Mouse (Mus musculus): Measurements from ENCODE around the gene Ehbp1. TPM values are rescaled to one million over a fixed set of nuclear protein-coding genes. Genes with fewer than 3 reads are reported as not detected.

Ehbp1 gene
- total RNA-seq, 2 experiments from 2014 or later: 1.8 to 2.6 TPM

DNA sequence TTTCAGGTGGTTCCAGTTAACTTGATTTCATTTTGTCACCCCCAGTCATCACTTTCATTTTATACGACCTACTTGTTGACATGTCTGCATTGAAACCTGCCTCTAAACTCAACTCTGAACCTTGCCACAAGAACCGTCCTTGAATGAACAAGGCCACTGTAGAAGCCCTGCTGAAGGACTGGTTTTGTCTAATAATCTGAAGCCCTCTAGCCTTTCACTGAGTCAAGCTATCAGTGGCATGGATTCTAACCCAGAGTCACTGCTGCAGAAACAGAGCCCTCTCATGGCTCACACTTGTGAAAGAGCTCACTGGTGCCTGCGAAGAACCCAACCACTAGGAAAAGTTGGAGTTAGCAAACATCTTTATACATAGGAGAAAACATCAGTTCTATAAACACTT is 142.2 kb downstream of the Ehbp1 start:
- no peak for ATAC-seq (ENCODE audit: poor library complexity, severe bottlenecking)

DNA sequence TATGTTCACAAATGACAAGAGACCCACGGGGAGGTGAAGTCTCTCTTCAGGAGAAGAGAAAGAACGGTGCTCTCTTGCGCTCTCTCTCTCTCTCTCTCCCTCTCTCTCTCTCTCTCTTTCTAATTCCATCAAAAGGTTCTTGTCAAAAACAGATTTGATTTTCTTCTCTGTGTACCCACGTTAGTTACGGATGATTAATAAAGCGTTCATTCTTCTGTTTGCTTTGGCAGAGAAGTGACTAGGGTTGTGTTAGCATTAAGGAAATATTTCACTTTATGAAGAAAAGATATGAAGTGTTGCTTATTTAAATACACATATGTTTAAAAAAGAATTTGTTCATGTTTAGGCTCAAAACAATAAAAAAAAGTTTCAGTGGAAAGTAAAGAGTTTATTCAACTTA is 143.7 kb downstream of the Ehbp1 start:
- no peak for ATAC-seq (ENCODE audit: poor library complexity, severe bottlenecking)

DNA sequence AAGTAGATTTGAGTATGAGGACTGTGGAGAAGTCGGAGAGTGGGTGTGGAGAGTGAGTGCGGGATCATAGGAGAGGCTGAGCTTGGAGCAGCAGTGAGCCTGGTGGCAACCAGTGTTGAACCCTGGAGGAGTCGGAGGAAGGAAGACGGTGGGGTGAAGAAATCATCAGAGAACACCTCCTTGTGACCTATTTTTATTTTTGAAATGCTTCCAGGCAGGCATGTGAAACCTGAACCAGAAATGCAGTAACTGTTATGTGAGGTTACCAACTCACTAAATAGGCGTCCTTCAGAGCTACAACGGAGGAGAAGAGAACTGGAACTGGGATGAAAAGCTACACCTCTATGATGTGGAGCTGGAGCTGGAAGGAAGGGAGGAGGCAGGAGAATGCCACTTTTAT is 144.2 kb downstream of the Ehbp1 start:
- no peak for ATAC-seq (ENCODE audit: poor library complexity, severe bottlenecking)

DNA sequence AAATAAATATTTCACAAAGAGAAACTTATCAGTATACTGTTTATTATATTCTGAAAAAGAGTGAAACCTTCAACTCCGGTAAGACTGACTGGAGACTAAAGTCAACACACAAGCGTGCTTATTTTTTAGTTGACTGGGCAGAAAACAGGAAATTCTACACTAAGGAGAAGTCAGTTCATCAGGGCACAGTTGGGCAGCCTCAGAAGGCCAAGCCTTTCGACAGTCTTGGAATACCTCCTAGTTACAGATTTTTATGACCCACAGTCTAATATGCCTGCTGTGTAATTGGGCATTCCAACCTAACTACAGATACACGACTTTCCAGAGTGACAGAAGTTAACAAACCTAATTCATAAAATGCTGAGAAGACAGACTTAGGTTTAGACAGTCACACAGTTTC is 145.3 kb downstream of the Ehbp1 start:
- ATAC-seq (ENCODE audit: poor library complexity, severe bottlenecking): no peak

DNA sequence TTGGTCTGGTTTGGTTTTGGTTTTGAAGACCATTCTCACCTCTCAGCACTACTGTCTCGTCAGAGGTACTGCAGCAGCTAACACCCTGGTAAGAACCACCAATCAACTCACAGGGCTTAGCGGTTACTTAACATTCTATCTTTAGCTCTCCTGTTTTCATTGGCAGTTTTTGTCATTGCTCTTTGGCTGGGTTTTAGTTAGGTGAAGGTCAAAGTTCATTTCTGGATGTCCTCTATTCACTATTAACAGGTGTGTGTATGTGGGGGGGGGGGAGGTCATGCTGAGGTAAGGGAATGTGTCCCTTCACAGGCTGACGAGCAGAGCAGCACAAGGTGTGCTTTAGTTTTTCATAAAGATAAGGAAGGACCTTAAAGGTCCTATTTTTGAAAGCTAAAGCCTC is 147.5 kb downstream of the Ehbp1 start:
- no peak for ATAC-seq (ENCODE audit: poor library complexity, severe bottlenecking)

DNA sequence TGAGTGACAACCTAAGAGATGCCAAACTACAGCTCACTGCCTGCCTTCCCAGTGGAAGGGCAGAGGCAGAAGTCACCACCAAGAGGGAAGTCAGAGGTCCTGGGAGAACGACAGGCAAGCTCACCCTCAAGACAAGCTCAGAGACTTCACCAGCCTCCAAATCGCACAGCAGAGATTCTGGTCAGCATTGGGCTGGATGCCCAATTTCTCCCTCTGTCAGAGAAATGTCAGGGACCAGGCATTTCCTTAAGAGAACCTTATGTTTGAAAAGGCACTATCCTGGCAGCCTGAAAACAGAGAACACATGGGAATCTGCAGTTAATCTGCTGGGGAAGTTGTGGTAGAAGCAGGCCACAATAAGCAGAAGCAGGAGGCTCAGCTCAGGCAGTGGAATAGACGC is 151.5 kb downstream of the Ehbp1 start:
- ATAC-seq (ENCODE audit: poor library complexity, severe bottlenecking): no peak

DNA sequence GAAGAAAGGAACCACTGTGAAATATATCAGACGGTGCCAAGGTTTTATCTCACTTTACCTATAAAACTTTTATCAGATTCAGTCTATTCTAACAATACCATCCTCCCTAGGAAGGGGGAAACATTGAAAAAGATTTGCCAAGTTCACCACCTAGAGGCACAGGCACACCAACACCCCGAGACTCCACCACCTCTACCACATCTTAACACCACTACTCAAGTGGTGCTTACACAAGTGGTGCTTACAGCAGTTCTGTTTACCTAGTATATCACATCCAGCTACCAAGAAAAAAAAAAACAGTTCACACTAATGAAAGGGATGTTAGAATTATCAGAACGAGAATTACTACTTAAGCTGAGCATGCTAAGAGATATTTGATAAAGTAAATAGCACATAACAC is 152.1 kb downstream of the Ehbp1 start:
- no peak for ATAC-seq (ENCODE audit: poor library complexity, severe bottlenecking)

DNA sequence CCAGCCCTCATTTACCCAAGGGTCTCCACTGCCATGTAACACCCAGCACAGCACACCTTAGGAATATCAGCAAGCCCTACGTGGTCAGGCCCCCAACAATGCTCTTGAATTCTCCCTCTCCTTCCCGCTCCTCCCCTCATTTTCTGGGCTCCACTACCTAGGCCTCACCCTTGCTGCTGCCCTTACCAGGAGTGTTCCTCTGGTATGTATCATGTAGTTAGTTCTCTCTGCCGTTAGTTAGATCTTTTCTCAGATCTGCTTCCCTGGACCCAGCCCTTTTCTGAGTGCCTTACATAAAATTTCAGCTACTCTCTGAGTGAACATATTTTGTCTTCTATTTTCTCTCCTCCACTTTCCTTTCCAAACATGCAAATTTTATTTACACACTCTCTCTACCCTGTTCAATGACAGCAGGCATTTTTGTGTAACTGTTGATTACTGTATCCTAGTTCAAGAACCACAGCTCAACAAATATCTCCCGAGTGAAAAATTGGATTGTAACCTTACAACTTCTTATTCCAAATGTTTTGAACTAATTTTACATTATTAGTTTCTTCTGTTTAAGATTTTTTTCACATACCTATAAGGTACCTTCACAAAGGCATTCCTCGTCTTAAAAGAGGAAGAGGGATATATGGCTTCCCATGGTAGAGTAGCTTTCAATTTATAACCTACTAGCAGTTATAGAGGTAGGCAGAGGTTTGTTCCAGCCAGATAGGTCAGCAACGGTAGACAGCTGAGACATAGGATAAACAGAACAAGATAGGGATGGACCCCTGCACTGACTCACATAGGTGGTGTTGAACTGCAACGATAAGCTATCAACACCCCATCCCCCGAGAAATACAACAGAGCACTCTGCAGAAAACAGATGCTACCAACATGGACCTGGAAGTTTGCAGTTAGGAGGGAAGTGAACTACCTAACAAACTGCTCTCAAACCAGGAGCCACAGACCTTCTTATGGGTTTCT is 160.3 kb downstream of the Ehbp1 start:
- ATAC-seq (ENCODE audit: poor library complexity, severe bottlenecking): no peak

DNA sequence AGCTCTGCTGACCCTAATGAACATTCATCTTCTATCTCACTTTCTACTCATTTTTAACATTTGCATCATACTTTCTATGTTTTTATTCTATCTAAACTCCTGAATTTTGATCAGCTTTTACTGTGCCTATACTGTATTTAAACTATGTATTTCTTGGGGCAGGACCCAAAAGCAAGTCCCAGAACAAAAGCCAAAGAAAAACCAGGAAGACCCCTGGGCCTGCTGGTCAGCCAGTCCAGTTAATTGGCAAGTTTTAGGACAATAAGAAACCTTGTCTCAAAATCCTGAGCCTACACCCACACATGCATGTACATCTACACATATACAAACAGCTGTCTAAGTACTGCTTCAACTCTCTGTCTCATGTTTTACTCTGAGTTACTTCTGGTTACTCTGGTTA is 161.9 kb downstream of the Ehbp1 start:
- ATAC-seq (ENCODE audit: poor library complexity, severe bottlenecking): no peak

DNA sequence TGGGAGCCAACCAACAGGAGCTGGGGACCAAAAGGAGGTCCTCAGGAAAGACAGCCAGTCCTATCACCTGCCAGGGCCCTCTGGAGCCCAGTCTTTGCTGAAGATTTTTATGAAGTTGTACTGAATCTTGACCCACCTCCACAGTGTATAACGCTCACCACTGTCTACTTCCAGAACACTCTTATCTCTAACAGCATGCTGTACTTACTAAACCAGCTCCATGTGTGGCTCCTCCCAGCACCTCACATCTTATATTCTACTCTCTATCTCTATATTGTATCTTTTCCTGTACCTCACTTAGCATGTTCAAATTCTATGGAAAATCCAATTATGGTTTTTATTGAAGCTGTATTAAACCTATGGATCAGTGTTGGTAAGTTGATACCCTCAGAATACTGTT is 163.5 kb downstream of the Ehbp1 start:
- ATAC-seq (ENCODE audit: poor library complexity, severe bottlenecking): peak; percentile 33; the same call in 1 of the 2 replicates

DNA sequence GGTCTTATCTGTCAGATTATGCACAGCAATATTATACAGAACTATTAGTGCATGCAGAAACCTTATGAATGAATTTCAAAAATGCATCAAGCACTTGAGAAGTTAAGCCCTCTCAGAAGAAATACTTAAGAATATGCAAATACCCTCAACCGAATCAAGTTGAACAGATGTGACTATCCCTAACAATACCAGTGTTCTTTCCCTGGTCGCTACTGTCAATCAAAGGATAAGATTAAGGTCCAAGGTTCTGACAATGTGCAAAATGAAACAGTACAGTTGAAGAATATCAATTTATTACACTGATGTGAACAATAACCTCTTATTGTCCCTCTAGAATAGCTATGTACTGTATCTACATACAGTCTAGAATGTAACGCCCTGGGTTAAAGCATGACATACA is 167.8 kb downstream of the Ehbp1 start:
- no peak for ATAC-seq (ENCODE audit: poor library complexity, severe bottlenecking)

DNA sequence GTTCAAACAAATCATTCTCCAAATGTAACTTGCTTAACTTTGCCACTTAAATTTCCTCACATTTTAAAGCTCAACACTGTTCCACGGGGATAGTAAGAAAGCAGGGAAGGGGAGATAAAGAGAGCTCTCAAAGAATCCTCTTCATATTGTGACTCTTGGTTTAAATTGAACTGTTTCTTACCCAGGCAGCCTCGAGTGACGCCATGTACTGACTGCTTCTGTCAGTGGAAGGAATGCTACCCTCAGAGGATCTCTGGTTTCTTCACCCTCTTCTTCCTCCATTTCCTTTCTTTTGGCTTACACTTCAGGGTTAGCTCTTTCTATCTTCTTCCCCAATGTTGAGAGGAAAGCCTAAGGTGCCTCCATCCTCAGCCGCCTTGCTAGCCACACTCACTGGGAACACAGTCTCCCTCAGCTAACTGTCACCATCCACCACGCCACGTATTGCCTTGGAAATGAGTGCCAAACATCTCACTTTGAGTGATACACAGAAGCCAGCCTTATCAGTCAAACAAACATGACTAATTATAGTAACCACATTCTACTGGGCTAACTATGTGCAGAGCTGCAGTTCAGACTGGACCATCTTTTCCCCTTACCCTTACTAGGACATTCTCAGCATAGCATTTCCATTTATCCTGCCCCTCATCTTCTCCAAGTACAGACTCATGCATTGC is 171.0 kb downstream of the Ehbp1 start:
- ATAC-seq (ENCODE audit: poor library complexity, severe bottlenecking): no peak

DNA sequence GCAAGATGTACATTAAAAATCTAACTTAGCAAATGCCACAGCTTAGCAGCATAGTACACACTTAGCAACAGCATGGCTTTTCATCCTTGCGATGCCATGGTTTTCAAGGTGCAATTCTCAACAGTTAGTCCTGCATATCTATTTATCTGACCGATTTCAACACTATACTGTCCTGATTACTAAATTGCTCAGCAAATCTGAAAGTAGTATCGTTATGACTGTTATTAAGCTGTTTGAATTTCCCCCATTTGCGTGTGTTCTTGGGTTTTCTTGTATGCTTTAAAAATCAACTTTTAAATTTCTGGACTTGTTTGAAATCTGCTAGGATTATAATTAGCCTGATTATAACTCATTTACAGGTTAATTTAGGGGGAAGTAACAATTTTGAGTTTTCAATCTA is 184.2 kb downstream of the Ehbp1 start:
- no peak for ATAC-seq (ENCODE audit: poor library complexity, severe bottlenecking)

DNA sequence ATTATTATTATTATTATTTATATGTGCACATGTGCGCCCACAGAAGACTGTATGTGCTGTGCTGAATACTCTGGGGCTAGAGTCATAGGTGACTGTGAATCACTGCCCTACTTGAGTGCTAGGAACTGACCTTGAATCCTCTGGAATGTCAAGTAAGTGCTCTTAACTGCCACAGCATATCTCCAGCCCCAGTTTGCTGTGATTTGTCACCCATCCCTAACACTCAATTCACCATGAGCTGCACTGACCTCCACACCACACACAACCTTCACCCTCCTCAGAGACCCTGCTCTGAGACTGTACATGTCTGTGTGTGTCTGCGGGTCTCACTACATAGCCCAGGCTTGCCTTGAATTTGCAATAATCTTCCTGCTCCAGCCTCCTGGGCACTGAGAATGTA is 185.9 kb downstream of the Ehbp1 start:
- no peak for ATAC-seq (ENCODE audit: poor library complexity, severe bottlenecking)

DNA sequence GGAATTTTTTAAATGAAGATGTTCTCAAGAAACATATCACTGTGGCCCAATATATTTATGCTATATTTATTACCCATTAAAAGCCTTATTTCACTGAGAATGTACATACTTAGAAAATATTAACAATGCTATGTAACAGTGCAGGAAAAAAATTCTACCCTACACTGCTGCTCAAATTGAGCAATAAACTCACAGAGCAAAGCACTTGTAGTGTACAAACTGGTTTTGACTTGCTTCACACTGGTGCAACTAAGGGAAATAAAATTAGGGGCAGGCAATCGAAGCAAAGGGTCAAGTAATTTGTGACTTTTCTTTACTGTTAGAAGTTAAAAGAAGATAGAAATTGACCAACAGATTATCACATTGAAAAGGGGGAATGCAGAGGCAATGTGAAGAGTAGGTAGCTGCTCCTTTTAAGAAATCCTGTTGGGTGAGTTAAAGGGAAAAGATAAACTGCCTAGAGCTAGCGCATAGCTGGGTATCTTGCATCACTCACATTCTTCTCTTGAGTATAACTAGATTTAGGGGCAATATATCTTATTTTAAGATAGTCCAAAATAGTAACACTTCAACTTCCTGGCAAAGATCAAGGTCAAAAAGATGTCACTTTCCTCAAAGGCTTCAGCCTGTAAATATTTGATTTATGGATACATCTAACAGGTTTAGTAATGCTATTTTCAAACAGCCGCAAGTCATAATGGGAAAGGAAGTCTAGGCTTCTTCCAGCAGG is 186.6 kb downstream of the Ehbp1 start:
- ATAC-seq (ENCODE audit: poor library complexity, severe bottlenecking): no peak

DNA sequence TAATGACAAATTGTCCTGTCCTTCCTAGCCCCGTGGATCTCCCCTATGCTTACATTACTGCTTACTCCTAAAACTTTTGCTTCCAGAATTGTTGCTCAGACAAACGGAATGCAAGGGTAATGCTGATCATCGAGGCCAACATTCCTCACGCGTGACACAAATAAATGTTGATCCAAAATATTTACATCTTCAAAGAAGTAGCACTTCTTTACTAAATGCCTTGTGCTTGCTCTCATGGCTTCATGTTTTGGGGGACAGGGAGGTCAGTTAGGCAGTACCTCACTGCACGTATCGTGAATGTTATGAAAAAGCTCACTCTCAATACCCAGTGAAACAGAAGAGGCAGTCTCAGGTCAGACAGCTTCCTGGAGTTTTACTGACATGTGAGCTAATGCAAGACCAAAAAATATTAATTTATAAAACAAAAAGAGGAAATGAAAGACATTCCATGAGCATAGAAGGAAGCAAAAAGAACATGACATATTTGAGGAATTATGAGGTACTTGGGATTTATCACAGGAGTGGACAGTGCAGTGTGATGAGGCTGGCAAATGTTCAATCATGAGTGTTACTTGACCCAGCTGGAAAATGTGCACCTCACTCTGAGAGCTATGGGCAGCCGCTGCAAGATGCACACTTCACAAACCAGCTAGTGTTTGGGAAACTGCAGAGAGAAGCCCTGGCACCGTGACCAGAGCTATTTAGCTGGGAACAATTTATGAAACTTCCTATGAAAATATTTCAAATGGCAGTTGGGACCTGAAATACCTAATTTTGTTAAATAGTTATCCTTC is 187.4 kb downstream of the Ehbp1 start:
- ATAC-seq (ENCODE audit: poor library complexity, severe bottlenecking): no peak

DNA sequence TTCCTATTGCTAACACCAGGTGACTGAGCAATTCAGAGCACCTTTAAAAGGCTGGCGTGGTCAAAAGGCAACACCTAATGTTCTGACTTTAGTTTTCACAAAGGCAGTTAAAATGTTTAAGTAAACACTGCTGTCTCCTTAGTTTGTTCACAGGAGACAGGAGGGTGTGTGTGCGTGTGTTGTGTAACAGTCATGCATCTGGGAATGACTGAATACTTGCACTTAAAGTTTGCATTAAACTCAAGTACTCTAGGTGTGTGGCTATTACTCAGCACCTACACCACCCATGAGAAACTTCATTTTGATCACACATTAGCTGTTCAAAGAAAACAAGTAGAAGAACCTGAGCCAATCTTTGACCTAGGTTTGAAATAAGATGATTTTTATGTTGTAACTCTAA is 201.4 kb downstream of the Ehbp1 start:
- no peak for ATAC-seq (ENCODE audit: poor library complexity, severe bottlenecking)

DNA sequence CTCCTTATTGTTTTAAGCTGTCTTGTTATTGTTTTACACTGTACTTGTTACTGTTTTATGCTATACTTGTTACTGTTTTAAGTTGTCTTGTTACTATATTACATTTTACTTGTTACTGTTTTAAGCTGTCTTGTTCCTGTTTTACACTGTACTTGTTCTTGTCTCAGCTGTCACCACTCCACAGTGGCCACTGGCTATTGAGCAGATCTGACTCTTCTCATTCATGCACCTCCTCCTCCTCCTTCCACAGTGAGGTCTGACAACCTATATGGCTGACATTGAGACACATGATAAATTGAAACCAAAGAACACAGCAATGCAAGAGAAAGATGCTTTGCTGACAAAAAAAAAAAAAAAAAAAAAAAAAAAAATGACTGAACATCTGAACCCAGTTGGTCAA is 203.6 kb downstream of the Ehbp1 start:
- ATAC-seq (ENCODE audit: poor library complexity, severe bottlenecking): no peak

DNA sequence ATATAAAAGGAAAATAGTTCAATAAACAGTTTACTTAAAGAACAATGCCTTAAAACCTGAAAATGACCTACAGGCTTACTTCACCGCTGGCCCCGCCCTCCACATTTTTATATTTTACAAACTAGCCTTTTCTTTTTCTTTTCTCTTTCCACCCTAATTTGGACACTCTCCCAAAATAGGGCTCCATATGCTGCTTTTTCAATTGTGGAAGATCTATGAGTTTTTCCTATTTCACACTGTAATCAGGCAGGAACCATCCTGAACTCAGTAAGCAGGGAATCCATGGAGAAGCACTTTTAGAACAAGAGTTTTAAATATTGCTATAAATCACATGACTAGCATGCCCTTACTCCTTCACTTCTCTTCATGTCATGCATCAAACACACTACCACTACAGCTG is 216.9 kb downstream of the Ehbp1 start:
- ATAC-seq (ENCODE audit: poor library complexity, severe bottlenecking): no peak

DNA sequence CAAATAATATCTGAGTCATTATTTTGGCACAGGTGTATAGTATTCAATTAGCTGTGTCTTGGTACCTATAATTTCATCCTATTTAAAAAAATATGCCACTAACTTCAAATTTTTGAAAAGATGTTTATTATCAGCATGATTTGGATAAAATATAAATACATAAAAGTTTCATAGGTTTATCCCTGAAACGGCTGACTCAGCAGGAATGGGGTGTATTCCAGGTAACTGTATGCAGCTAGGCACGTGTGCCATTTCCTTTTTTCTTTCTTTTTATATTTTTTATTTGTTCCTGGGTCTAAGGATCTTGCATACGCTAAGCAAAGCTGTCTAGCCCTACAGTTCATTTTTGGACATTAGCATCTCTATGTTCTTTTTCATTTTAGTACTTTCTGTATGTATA is 223.2 kb downstream of the Ehbp1 start:
- no peak for ATAC-seq (ENCODE audit: poor library complexity, severe bottlenecking)

DNA sequence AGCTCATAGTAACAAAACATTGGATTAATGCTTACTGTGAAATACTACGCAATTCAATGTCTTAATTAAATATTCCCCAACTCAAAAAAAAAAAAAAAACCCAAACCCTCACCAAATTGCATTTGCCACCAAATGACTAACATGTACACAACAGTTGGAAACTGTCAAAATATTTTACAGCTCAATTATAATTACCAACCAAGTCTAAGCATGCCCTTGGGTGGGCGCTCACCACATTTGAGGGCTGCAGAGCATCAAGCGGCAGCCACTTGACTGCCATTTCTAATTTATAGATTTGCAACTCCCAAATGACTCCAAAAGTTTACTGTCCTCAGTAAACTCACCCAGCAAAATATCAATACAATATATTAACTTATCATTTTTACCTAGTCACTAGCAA is 229.9 kb downstream of the Ehbp1 start:
- no peak for ATAC-seq (ENCODE audit: poor library complexity, severe bottlenecking)
